In genomic region chr12:45187149-45187548, GRCm38 (mm10) we compare ENCODE assay signal across 8 mouse cellular contexts.
DNase-seq lines count a peak whose midpoint lies in the region; ATAC-seq and TF ChIP-seq lines count a peak whose summit lies in the region.

No protein-coding gene starts in this region.

- no peak for TF ChIP-seq POLR2A in cerebellum, adult 2 months (IDR thresholded peaks at IDR 0.05; ENCODE audit: borderline replicate concordance, insufficient read depth, low read length)

- DNase-seq in cerebellum, adult 2 months, result peak in 1 of 2 experiments; percentile 6
- DNase-seq in cerebellum, postnatal 36 days, result no peak
- DNase-seq in midbrain, embryonic 10.5 days (ENCODE audit: low spot score), result peak; percentile 16
- peak; percentile 87 for DNase-seq in embryo, embryonic 10.5 days (ENCODE audit: low spot score)
- peak; percentile 22 to 44 for DNase-seq in kidney, postnatal 4 days

- no peak overlapping the region for H3K4me2 ChIP-seq in midbrain, embryonic 13.5 days (replicated peaks)
- no peak overlapping the region for H3K4me2 ChIP-seq in neural tube, embryonic 15.5 days

- no peaks in the 10 kb centered on the region for H3K9me3 ChIP-seq in midbrain, embryonic 10.5 days (replicated peaks)
- H3K9me3 ChIP-seq in midbrain, embryonic 13.5 days, result no peaks in the 10 kb centered on the region
- no peaks in the 10 kb centered on the region for H3K9me3 ChIP-seq in neural tube, embryonic 15.5 days (replicated peaks)

- no peak overlapping the region for H3K4me3 ChIP-seq in cerebellum, adult 2 months (replicated peaks; ENCODE audit: insufficient read depth, low read depth, low read length)
- no peak overlapping the region for H3K4me3 ChIP-seq in midbrain, embryonic 10.5 days
- H3K4me3 ChIP-seq in midbrain, embryonic 13.5 days (replicated peaks), result no peak overlapping the region
- no peak overlapping the region for H3K4me3 ChIP-seq in neural tube, embryonic 15.5 days (replicated peaks)

- H3K27ac ChIP-seq in cerebellum, adult 2 months (ENCODE audit: insufficient read depth, low read length), result no peak overlapping the region
- no peak overlapping the region for H3K27ac ChIP-seq in midbrain, embryonic 10.5 days (replicated peaks)
- no peak overlapping the region for H3K27ac ChIP-seq in midbrain, embryonic 13.5 days
- H3K27ac ChIP-seq in neural tube, embryonic 15.5 days (replicated peaks), result no peak overlapping the region

- H3K36me3 ChIP-seq in midbrain, embryonic 10.5 days, result no peaks in the 10 kb centered on the region
- no peaks in the 10 kb centered on the region for H3K36me3 ChIP-seq in midbrain, embryonic 13.5 days
- H3K36me3 ChIP-seq in neural tube, embryonic 15.5 days, result no peaks in the 10 kb centered on the region

- H3K4me1 ChIP-seq in cerebellum, adult 2 months (ENCODE audit: control insufficient read depth, insufficient read depth, low read length), result no peaks in the 10 kb centered on the region
- H3K4me1 ChIP-seq in midbrain, embryonic 10.5 days, result no peaks in the 10 kb centered on the region
- H3K4me1 ChIP-seq in midbrain, embryonic 13.5 days (replicated peaks), result no peaks in the 10 kb centered on the region
- H3K4me1 ChIP-seq in neural tube, embryonic 15.5 days, result no peaks in the 10 kb centered on the region

- 11% methylated on average over 6 of the region's 6 CpGs for WGBS in cerebellum, adult 2 months
- WGBS in midbrain, embryonic 10.5 days, result 16% methylated on average over 6 of the region's 6 CpGs
- WGBS in midbrain, embryonic 13.5 days, result 14% methylated on average over 6 of the region's 6 CpGs
- 18% methylated on average over 6 of the region's 6 CpGs for whole genome bisulfite sequencing in neural tube, embryonic 15.5 days

- no peak overlapping the region for H3K9ac ChIP-seq in midbrain, embryonic 13.5 days (replicated peaks)
- no peak overlapping the region for H3K9ac ChIP-seq in neural tube, embryonic 15.5 days (replicated peaks)

- no peak for ATAC-seq in midbrain, embryonic 13.5 days
- peak; percentile 61; the same call in 1 of the 2 replicates for ATAC-seq in neural tube, embryonic 15.5 days (ENCODE audit: low FRiP score)
- ATAC-seq in activated CD4-positive, CD25-positive, alpha-beta regulatory T cell, adult 4 months, result no peak

- no peaks in the 10 kb centered on the region for H3K27me3 ChIP-seq in cerebellum, adult 2 months (ENCODE audit: control insufficient read depth, insufficient read depth, low read length)
- H3K27me3 ChIP-seq in midbrain, embryonic 10.5 days (ENCODE audit: low read depth, poor library complexity, severe bottlenecking), result no peaks in the 10 kb centered on the region
- H3K27me3 ChIP-seq in midbrain, embryonic 13.5 days, result no peaks in the 10 kb centered on the region
- no peaks in the 10 kb centered on the region for H3K27me3 ChIP-seq in neural tube, embryonic 15.5 days (replicated peaks)

- TF ChIP-seq CTCF in cerebellum, adult 2 months (IDR thresholded peaks at IDR 0.05; ENCODE audit: borderline replicate concordance, insufficient read depth, low read depth, low read length), result peak; percentile 46; the same call in 1 of the 2 replicates

Comparison
In these comparisons a context has a peak if more than half of its experiments do, and no peak if none do; other contexts are left out.
1. DNase-seq: peak in midbrain, embryonic 10.5 days (single experiment), embryo, embryonic 10.5 days (single experiment) and kidney, postnatal 4 days (2 of 2); none in cerebellum, postnatal 36 days (0 of 2).